Mouse (Mus musculus): Measurements from ENCODE around the gene Minos1.

DNA sequence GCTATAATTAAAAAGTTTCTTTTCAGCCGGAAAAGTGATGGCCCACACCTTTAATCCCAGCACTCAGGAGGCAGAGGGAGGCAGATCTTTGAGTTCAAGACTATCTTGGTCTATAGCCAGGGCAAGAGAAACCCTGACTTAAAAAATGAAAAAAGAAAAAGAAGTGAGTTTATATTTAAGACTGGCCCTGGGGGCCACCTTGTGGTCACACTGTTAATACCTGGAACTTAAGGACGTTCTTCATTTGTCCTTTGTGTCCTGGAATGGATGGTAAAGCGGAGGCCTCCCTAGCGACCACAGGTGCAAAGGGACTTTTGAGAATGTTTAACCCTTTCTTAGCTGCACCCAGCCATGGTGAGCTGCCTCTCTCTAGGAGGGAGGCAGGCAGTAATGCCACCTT, 52.2 kb downstream of the Minos1 start:
- no peak for TF ChIP-seq CTCF (IDR thresholded peaks at IDR 0.05; ENCODE audit: low read depth, low read length)
- no peak for TF ChIP-seq POLR2A (IDR thresholded peaks at IDR 0.05; ENCODE audit: extremely low read depth, insufficient read depth, low read length)

Data from liver, adult 2 months (tissue).